Mouse (Mus musculus) embryo, embryonic 10 days (tissue): ENCODE results near the gene Caskin2.
"Not testable (repeated sequence)": the region's sequence is repeated elsewhere in the genome, so short reads cannot be mapped to it uniquely, and the experiment has no call there.

Source experiments
- DNase-seq: peaks from one replicate; pipeline ENCODE4 v3.0.0-alpha.2; 2015; ENCODE audit warnings: low spot score

The Caskin2 gene

GRCm38 (mm10) chr11:115813507-115814296 is at the start of gene Caskin2:
Gene Caskin2, minus strand, starts transcription at chr11:115813639.
- peak; percentile 98 for DNase-seq

- DNase-seq, result peak; percentile 88
These were observed 45.9 kb upstream of the Caskin2 start for GRCm38 (mm10) chr11:115859143-115859945.

- DNase-seq, result no peak
These were observed 44.9 kb upstream of the Caskin2 start, which contains the start of gene Myo15b for GRCm38 (mm10) chr11:115858354-115858753. Gene Myo15b, plus strand, starts transcription at chr11:115858406.

GRCm38 (mm10) chr11:115857936-115858335 is 44.5 kb upstream of the Caskin2 start:
- no peak for DNase-seq

GRCm38 (mm10) chr11:115857146-115857545 is 43.7 kb upstream of the Caskin2 start:
- not testable (repeated sequence) for DNase-seq

- DNase-seq, result no peak
These were observed 41.2 kb upstream of the Caskin2 start for GRCm38 (mm10) chr11:115854674-115855073.

- no peak for DNase-seq
These were observed 32.4 kb upstream of the Caskin2 start for GRCm38 (mm10) chr11:115845819-115846218.

GRCm38 (mm10) chr11:115844240-115844639 is 30.8 kb upstream of the Caskin2 start:
- DNase-seq, result no peak

GRCm38 (mm10) chr11:115843891-115844239 is 30.4 kb upstream of the Caskin2 start:
- no peak for DNase-seq

- no peak for DNase-seq
These were observed 29.9 kb upstream of the Caskin2 start for GRCm38 (mm10) chr11:115843141-115843890.

GRCm38 (mm10) chr11:115841961-115842550 is 28.6 kb upstream of the Caskin2 start:
- DNase-seq, result peak; percentile 63

- no peak for DNase-seq
These were observed 27.6 kb upstream of the Caskin2 start for GRCm38 (mm10) chr11:115841044-115841443.

GRCm38 (mm10) chr11:115839732-115840131 is 26.3 kb upstream of the Caskin2 start:
- DNase-seq, result no peak

- DNase-seq, result no peak
These were observed 25.5 kb upstream of the Caskin2 start for GRCm38 (mm10) chr11:115838895-115839311.

GRCm38 (mm10) chr11:115837606-115838345 is 24.3 kb upstream of the Caskin2 start:
- no peak for DNase-seq

GRCm38 (mm10) chr11:115836656-115837395 is 23.4 kb upstream of the Caskin2 start:
- DNase-seq, result no peak

GRCm38 (mm10) chr11:115834033-115834432 is 20.6 kb upstream of the Caskin2 start:
- no peak for DNase-seq

GRCm38 (mm10) chr11:115833021-115833513 is 19.6 kb upstream of the Caskin2 start:
- peak; percentile 47 for DNase-seq

- DNase-seq, result peak; percentile 88
These were observed 19.1 kb upstream of the Caskin2 start for GRCm38 (mm10) chr11:115832523-115832922.

- DNase-seq, result no peak
These were observed 18.6 kb upstream of the Caskin2 start for GRCm38 (mm10) chr11:115832064-115832463.
